In the genomic region with DNA sequence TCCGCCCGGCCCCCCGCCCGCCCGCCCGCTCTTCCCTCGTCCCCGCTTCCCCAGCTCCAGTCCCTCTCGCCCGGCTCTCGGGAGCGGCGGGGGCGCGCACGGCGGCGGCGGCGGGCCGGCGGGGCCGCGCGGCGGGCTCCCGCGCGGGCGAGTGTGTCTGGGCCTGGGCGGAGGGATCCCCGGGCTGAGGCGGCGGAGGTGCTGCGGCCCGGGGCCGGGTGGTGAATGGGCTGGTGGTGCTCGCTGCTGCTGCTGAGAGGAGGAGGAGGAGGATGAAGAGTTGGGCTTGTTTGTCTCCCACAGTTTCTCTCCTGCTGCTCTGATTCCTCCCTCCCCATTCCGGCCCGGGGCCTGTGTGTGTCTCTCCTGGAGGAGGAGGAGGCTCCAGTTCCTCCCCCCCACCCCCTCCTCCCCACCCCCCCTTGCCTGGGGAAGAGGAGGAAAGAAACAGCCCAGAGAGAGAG, we compare ENCODE assay signal across 8 mouse cellular contexts.
DNase-seq lines count a peak whose midpoint lies in the region; ATAC-seq lines count a peak whose summit lies in the region.

No protein-coding gene starts in this region.

- peaks cover 21% of the 10 kb centered on the region for H3K4me1 ChIP-seq in intestine, embryonic 14.5 days (replicated peaks; ENCODE audit: control insufficient read depth, insufficient read depth, low read length)

- H3K4me2 ChIP-seq in intestine, embryonic 14.5 days (ENCODE audit: low read length), result peak overlapping the region; percentile 84

- 0% methylated on average over 20 of the region's 40 CpGs for WGBS in intestine, embryonic 14.5 days

- H3K9me3 ChIP-seq in intestine, embryonic 14.5 days (ENCODE audit: control insufficient read depth, low read length), result no peaks in the 10 kb centered on the region

- intact Hi-C loops in gastrocnemius, postnatal 14 days (cut with DNase I; ENCODE audit: low total_unique reads), result no loop called here
- intact Hi-C loops in left cerebral cortex, postnatal 10 days (cut with DNase I), result loop anchor here (2.0 to 5.0 kb wide), 2 partner anchors 119 to 196 kb away; no protein-coding TSS in a partner anchor

- DNase-seq in adrenal gland, adult 18-20 months (ENCODE audit: low spot score in 2 of 2), result peak; percentile 92
- peak; percentile 91 for DNase-seq in embryo, embryonic 10.5 days (ENCODE audit: low spot score)
- peak; percentile 94 for DNase-seq in gastrocnemius, postnatal 14 days
- DNase-seq in intestine, embryonic 14.5 days (ENCODE audit: low spot score), result peak; percentile 96
- peak; percentile 85 to 97 for DNase-seq in left cerebral cortex, postnatal 10 days (ENCODE audit: extremely low spot score in 1 of 2, low spot score in 2 of 2)
- peak; percentile 95 for DNase-seq in right cerebral cortex, postnatal 10 days (ENCODE audit: low spot score in 2 of 2)
- peak; percentile 93 for DNase-seq in urinary bladder, postnatal 14 days (ENCODE audit: low spot score)

- H3K27ac ChIP-seq in intestine, embryonic 14.5 days (ENCODE audit: low read depth), result peak overlapping the region; percentile 99

- H3K27me3 ChIP-seq in intestine, embryonic 14.5 days (replicated peaks; ENCODE audit: control insufficient read depth, insufficient read depth, low read length), result no peaks in the 10 kb centered on the region

- no peaks in the 10 kb centered on the region for H3K36me3 ChIP-seq in intestine, embryonic 14.5 days (ENCODE audit: control insufficient read depth, insufficient read depth, low read length)

- H3K4me3 ChIP-seq in intestine, embryonic 14.5 days (ENCODE audit: low read depth, low read length), result peak overlapping the region; percentile 91

- peak; percentile 85 for ATAC-seq in intestine, embryonic 14.5 days (replicated peaks; ENCODE audit: low FRiP score, low TSS enrichment, low read depth)
- peak; percentile 85 for ATAC-seq in megakaryocyte progenitor cell, adult 5-6 weeks (replicated peaks; ENCODE audit: poor library complexity)

- peak overlapping the region; percentile 90 for H3K9ac ChIP-seq in intestine, embryonic 14.5 days (ENCODE audit: low read length)

Comparison
In these comparisons a context has a peak if more than half of its experiments do, and no peak if none do; other contexts are left out.
1. Peak in every context shown above with its lines: DNase-seq, ATAC-seq, H3K4me3 ChIP-seq and H3K27ac ChIP-seq.